In the genomic region with DNA sequence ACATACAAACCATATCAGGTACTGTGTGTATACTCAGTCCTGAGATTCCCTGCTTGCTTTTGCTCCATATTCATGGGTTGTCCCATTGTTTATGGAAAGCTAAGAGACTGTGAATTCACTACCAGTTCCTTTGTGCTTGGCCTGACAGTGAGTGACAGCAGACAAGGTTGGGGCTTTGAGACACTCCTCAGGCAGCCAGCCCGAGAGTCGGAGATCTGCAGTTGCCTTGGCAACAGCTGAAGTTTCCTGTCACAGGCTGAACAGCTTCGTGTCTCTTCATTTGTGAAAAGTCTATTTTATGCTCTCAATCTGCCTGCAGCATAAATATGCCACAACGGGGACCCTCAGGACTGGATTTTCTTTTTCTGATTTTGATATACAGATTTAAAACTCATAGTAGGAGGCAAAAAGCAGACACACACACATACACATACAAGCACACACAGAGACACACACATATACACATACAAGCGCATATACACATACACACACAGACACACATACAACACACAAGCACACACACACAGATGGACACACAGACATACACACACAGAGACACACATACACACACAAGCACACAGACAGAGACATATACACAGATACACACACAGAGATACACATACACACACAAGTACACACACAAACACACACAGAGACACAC, we compare ENCODE assay signal across 8 mouse cellular contexts.
DNase-seq lines count a peak whose midpoint lies in the region; ATAC-seq and TF ChIP-seq lines count a peak whose summit lies in the region.

No protein-coding gene starts in this region.

- no peaks in the 10 kb centered on the region for H3K36me3 ChIP-seq in lung, embryonic 16.5 days (ENCODE audit: control insufficient read depth, insufficient read depth, low read length)
- H3K36me3 ChIP-seq in forebrain, embryonic 11.5 days (ENCODE audit: control insufficient read depth, insufficient read depth, low read length), result no peaks in the 10 kb centered on the region
- no peaks in the 10 kb centered on the region for H3K36me3 ChIP-seq in intestine, postnatal 0 days (ENCODE audit: control insufficient read depth, insufficient read depth)
- H3K36me3 ChIP-seq in kidney, adult 2 months (ENCODE audit: control insufficient read depth, insufficient read depth, low read length), result no peaks in the 10 kb centered on the region

- H3K9me3 ChIP-seq in lung, embryonic 16.5 days (ENCODE audit: control insufficient read depth, low read length), result no peaks in the 10 kb centered on the region
- no peaks in the 10 kb centered on the region for H3K9me3 ChIP-seq in forebrain, embryonic 11.5 days (ENCODE audit: control insufficient read depth, low read length)
- no peaks in the 10 kb centered on the region for H3K9me3 ChIP-seq in intestine, postnatal 0 days (ENCODE audit: control insufficient read depth)

- H3K9ac ChIP-seq in lung, embryonic 16.5 days (ENCODE audit: low read length), result no peak overlapping the region
- no peak overlapping the region for H3K9ac ChIP-seq in forebrain, embryonic 11.5 days (ENCODE audit: low read length)
- no peak overlapping the region for H3K9ac ChIP-seq in intestine, postnatal 0 days (ENCODE audit: low read depth, low read length)

- TF ChIP-seq CTCF in intestine, postnatal 0 days (IDR thresholded peaks at IDR 0.05; ENCODE audit: low read depth), result no peak
- TF ChIP-seq CTCF in kidney, adult 2 months (conservative IDR thresholded peaks at IDR 0.05; ENCODE audit: insufficient read depth, insufficient read length, low read depth, low read length), result no peak

- H3K4me1 ChIP-seq in lung, embryonic 16.5 days (replicated peaks; ENCODE audit: control insufficient read depth, insufficient read depth, low read length), result no peaks in the 10 kb centered on the region
- H3K4me1 ChIP-seq in forebrain, embryonic 11.5 days (replicated peaks; ENCODE audit: control insufficient read depth, insufficient read depth, low read length), result peaks cover 5% of the 10 kb centered on the region; the same call in 1 of the 2 replicates
- H3K4me1 ChIP-seq in intestine, postnatal 0 days (replicated peaks; ENCODE audit: control insufficient read depth, insufficient read depth, low read length), result no peaks in the 10 kb centered on the region
- peaks cover 11% of the 10 kb centered on the region; the same call in 1 of the 2 replicates for H3K4me1 ChIP-seq in kidney, adult 2 months (ENCODE audit: control insufficient read depth, insufficient read depth, low read length)

- TF ChIP-seq POLR2A in kidney, adult 2 months (IDR thresholded peaks at IDR 0.05; ENCODE audit: low read depth, low read length), result no peak

- no peak overlapping the region for H3K4me2 ChIP-seq in lung, embryonic 16.5 days (ENCODE audit: low read depth, low read length)
- H3K4me2 ChIP-seq in forebrain, embryonic 11.5 days (ENCODE audit: low read depth, low read length, severe bottlenecking), result no peak overlapping the region
- no peak overlapping the region for H3K4me2 ChIP-seq in intestine, postnatal 0 days (replicated peaks; ENCODE audit: low read depth)

- WGBS in lung, embryonic 16.5 days, result 24% methylated on average over 5 of the region's 5 CpGs
- WGBS in forebrain, embryonic 11.5 days, result 20% methylated on average over 5 of the region's 5 CpGs
- 35% methylated on average over 5 of the region's 5 CpGs for WGBS in intestine, postnatal 0 days
- 39% methylated on average over 5 of the region's 5 CpGs for WGBS in kidney, adult 2 months

- H3K27ac ChIP-seq in lung, embryonic 16.5 days (ENCODE audit: low read length), result no peak overlapping the region
- H3K27ac ChIP-seq in forebrain, embryonic 11.5 days (ENCODE audit: low read depth, low read length), result 0 out of 2 replicates have a peak overlapping the region, but pooled peaks have one; percentile 46
- no peak overlapping the region for H3K27ac ChIP-seq in intestine, postnatal 0 days (ENCODE audit: low read depth, low read length)
- no peak overlapping the region for H3K27ac ChIP-seq in kidney, adult 2 months (ENCODE audit: insufficient read depth, low read depth, low read length)

- H3K27me3 ChIP-seq in lung, embryonic 16.5 days (ENCODE audit: control insufficient read depth, insufficient read depth, low read depth, low read length), result no peaks in the 10 kb centered on the region
- H3K27me3 ChIP-seq in forebrain, embryonic 11.5 days (ENCODE audit: control insufficient read depth, insufficient read depth, low read length), result no peaks in the 10 kb centered on the region
- no peaks in the 10 kb centered on the region for H3K27me3 ChIP-seq in intestine, postnatal 0 days (replicated peaks; ENCODE audit: control insufficient read depth, insufficient read depth, low read length)
- H3K27me3 ChIP-seq in kidney, adult 2 months (replicated peaks; ENCODE audit: control insufficient read depth, insufficient read depth, low read length), result no peaks in the 10 kb centered on the region

- DNase-seq in lung, postnatal 25 days (ENCODE audit: low spot score), result no peak
- peak; percentile 67 for DNase-seq in forebrain, embryonic 11.5 days (ENCODE audit: low spot score)
- peak; percentile 25 to 44 for DNase-seq in layer of hippocampus, postnatal 10 days (ENCODE audit: low spot score in 2 of 2)
- peak; percentile 44 for DNase-seq in neural tube, embryonic 10.5 days (ENCODE audit: extremely low spot score, low spot score)
- no peak for DNase-seq in kidney, adult 2 months
- no peak for DNase-seq in spleen, postnatal 10 days (ENCODE audit: low spot score in 2 of 2)

- ATAC-seq in lung, embryonic 16.5 days (ENCODE audit: low read depth), result peak; percentile 74
- peak; percentile 93 for ATAC-seq in forebrain, embryonic 11.5 days (replicated peaks; ENCODE audit: low FRiP score)
- ATAC-seq in intestine, postnatal 0 days, result no peak

- no peak overlapping the region for H3K4me3 ChIP-seq in lung, embryonic 16.5 days (ENCODE audit: low read length)
- no peak overlapping the region for H3K4me3 ChIP-seq in forebrain, embryonic 11.5 days (ENCODE audit: low read depth, low read length)
- H3K4me3 ChIP-seq in intestine, postnatal 0 days (ENCODE audit: low read depth, low read length), result no peak overlapping the region
- H3K4me3 ChIP-seq in kidney, adult 2 months (ENCODE audit: insufficient read depth, low read depth, low read length), result no peak overlapping the region

Comparison
In these comparisons a context has a peak if more than half of its experiments do, and no peak if none do; other contexts are left out.
1. DNase-seq: peak in forebrain, embryonic 11.5 days (single experiment), layer of hippocampus, postnatal 10 days (2 of 2) and neural tube, embryonic 10.5 days (single experiment); none in lung, postnatal 25 days (single experiment), kidney, adult 2 months (single experiment) and spleen, postnatal 10 days (0 of 2).